Mouse (Mus musculus) MEL (cell line): ENCODE measurements around the gene Drosha.

Experiments
- CTCF ChIP-seq, 3 experiments: IDR thresholded peaks in 2 of 3; conservative IDR thresholded peaks in 1 of 3; 2 replicates each; pipeline ENCODE4 v1.5.1; 2011 to 2012; ENCODE audit warnings: low read length in 3 of 3, low read depth in 2 of 3, mild to moderate bottlenecking in 2 of 3, improper control_type of control experiment in 1 of 3, inconsistent platforms in 1 of 3, mixed read lengths in 1 of 3, moderate library complexity in 1 of 3; ENCODE audit not compliant: control insufficient read depth in 1 of 3, insufficient read depth in 1 of 3, poor library complexity in 1 of 3, severe bottlenecking in 1 of 3
- POLR2A ChIP-seq, 2 experiments: IDR thresholded peaks; 2 replicates each; pipeline ENCODE4 v1.6.1; 2011 to 2012; ENCODE audit warnings: low read length in 2 of 2, mild to moderate bottlenecking in 2 of 2, control low read depth in 1 of 2, improper control_type of control experiment in 1 of 2, low read depth in 1 of 2, moderate library complexity in 1 of 2; ENCODE audit not compliant: control insufficient read depth in 1 of 2, insufficient read depth in 1 of 2, poor library complexity in 1 of 2
- RCOR1 ChIP-seq: IDR thresholded peaks from 2 replicates; pipeline ENCODE4 v1.6.1; 2012; ENCODE audit warnings: low read depth, mild to moderate bottlenecking, inconsistent platforms, low read length, improper control_type of control experiment
- USF1 ChIP-seq: IDR thresholded peaks from 2 replicates; pipeline ENCODE4 v1.6.1; 2014; ENCODE audit warnings: low read depth, mild to moderate bottlenecking, inconsistent platforms, low read length, improper control_type of control experiment, moderate library complexity

GRCm38 (mm10) chr15:12817592-12817991 lies 7.0 kb upstream of the Drosha start:
- TF ChIP-seq RCOR1 (no peak), USF1 (no peak), CTCF (IDR thresholded peaks at IDR 0.05 in 2 of 3, conservative IDR thresholded peaks at IDR 0.05 in 1 of 3; ENCODE audit: control insufficient read depth in 1 of 3, insufficient read depth in 1 of 3, low read depth in 2 of 3, low read length in 3 of 3, poor library complexity in 1 of 3, severe bottlenecking in 1 of 3) (no peak), POLR2A (IDR thresholded peaks at IDR 0.05; ENCODE audit: control insufficient read depth in 1 of 2, insufficient read depth in 1 of 2, low read depth in 1 of 2, low read length in 2 of 2, poor library complexity in 1 of 2) (no peak)
